Mouse (Mus musculus) frontal cortex, adult 2 months (tissue): ENCODE measurements around the gene Zfp319. TPM values are rescaled to one million over a fixed set of nuclear protein-coding genes. Genes with fewer than 3 reads are reported as not detected.

ENCODE experiments used
- DNase-seq, 2 experiments: peaks; one replicate each; pipeline ENCODE4 v3.0.0; 2022; ENCODE audit warnings: low spot score in 1 of 2; ENCODE audit errors: extremely low spot score in 1 of 2
- polyA plus RNA-seq: library from polyadenylated mRNA; depleted of rRNA; stranded (reverse); fragments of >200 nt; gene quantifications from 2 replicates; pipeline ENCODE4 v1.2.3, GENCODE M21; 2012

Zfp319 gene
- polyA plus RNA-seq, 1 experiment = 10.6 TPM

DNA sequence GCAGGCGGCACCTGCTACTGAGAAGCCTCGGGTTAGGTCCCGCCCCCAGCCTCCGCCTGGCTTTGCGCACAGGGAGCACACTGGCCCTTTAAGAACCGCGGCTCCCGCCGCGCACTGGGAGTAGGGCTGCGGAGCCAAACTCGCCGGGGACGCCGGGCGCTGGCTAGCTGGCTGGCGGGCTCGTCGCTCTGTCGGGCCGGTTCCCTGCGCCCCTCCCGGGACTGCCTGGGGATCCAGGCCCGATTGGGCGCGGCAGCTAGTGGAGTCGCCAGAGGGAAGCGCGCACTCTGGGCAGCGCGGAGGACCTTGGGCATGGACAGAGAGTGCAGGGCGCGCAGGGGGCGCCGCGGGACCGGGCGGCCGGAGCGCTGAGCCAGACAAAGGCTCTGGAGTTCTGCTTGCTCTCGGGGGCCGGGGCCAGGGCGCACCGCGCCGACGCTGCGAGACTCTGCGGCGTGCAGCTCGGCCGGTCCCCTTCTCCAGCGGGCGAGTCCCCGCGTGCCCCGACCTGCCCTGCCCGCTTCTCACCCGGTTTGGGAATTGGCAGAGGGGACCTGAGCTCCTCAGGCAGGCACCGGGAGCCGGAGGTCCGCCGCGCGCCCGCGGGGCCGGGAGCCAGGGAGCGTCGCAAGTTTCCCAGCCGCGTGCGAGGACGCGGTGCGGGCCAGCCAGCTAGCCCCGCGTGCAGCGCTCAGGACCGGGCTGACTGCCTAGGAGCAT lies 20.6 kb upstream of the Zfp319 start, which contains the start of gene Mmp15:
Mmp15 (plus strand) TSS at position 118 of the 720 bp plus-strand sequence.
- peak in 1 of 2 experiments; percentile 66 for DNase-seq

DNA sequence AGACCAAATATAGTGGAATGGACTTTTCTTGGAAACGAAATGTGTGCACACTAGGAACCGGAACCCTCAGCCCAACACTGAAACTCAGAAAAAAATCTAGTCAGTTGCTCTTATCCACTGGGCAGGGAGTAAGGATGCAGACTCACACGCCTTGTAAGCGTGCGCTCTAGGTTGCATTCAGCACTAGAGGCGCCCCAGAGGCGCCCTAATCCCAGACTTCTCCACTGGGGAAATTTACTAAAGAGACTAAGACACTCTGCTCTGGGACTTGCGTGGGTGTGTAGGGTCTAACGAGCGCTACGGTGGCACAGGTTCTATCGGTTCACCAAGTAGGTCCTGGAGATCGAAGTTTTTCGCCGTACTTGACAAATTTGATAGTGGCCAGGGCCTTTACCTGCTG lies 19.7 kb upstream of the Zfp319 start:
- DNase-seq = no peak

DNA sequence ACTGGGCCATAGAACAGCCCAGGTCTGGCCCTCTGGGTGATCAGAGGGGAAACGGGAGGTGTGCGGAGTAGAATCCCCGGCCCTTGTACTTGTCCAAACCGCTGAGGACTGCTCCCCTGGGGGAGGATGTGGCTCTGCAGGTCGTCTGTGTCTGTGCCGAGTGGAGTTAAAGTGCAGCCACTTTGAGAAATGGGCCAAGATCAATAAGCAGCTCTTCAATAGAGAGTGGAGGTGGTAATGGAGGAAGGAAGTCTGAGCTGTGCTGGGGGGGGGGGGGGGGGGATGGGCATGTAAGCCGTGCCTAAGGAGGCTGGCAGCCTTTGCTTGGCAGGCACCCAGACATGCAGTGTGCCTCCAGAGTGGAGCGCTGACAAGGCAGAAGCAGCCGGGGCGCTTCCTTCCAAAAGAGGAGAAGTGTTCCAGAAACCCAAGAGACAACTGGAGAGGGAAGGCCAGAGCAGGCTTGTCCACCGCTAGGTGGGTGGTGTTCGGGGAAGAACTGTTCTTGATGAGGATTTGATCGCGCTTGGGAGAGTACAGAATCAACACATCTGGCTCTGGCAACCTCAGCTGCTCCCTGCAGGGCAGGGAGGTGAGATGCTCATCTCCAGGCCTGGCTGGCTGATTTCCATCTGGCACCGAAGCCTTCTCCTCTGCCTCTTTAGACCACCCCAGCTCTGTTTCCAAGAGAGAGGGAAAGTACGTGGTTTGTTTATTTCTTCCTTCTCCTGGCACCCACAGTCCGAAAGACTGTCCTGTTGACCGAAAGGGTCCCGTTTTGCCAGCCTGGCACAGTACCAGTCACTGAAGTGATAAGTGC lies 17.3 kb upstream of the Zfp319 start:
- DNase-seq = peak; percentile 80 to 88

DNA sequence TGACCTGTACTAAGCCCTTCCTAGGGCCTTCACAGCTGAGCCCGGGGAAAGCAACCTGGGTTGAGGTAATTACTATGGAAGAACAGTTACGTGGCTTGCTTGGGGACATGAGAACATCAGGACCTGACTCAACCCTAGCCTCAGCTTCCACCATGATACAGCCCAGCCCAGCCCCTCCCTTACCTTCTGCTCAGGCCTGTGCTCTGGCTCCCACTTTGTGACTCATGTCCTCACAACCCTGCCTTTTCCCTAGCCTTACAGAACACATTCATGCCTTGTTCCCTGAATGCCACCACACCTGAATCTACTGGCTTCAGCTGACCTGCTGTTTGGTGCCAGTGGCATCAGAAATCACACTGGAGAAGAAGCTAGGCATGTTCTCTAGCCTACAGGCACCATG lies 16.6 kb upstream of the Zfp319 start:
- DNase-seq = no peak

DNA sequence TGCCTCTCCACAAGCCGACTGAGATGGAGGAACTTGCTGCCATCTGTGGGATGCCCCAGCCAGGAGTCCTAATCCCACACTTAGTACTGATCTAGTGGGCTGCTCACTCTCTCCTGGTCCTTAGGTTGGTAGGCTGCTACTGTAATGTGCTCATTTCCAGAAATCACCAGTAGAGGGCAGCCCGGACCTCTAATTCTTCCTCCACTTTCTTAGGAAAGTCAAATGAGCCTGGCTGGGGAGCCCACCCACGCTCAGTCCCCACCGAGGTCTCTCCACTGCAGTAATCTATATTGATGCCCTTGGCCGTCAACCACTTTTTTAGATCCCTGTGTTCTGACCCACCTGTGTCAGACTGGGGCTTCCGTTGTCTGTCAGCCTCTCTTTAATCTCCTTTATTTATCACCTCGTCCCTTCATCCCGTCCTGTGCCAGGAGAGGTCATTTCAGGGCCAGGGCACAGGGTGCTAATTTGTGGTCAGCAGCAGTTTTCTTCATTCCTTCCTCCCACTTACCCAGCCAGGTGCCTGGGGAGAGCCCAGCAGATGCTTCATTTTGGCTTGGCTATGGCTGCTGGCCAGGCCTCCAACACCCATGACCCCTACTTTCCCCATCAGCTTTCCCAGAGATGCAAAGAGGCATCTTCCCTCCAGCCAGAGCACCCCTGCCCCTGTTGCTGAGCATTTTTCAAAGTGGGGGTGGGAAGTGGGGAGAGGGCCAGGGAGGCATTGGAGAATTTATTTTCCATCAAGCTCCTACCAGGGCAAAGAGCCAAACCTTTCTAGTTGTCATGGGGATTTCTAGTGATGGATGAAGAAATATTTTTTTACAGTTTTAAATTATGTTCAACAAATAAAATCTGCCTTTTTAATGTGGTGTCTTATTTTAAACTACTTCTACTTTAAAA lies 15.1 kb upstream of the Zfp319 start:
- DNase-seq = peak; percentile 58 to 91

DNA sequence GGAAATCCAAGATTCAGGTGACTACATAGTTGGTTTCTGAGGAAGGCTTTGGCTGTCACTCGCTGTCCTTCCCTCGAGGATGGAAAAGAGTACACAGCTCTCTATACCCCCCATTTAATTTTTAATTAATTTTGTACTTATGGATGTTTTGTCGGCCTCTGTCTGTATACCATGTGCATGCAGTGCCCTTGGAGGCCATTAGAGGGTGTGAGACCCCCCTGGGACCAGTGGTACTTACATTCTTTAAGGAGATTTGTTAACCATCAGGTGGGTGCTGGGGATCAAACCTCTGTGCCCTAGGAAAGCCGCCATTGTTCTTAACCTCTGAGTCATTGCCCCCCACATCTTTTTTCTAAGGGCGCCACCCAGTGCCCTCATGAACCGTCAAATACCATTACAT lies 12.9 kb upstream of the Zfp319 start:
- no peak for DNase-seq

DNA sequence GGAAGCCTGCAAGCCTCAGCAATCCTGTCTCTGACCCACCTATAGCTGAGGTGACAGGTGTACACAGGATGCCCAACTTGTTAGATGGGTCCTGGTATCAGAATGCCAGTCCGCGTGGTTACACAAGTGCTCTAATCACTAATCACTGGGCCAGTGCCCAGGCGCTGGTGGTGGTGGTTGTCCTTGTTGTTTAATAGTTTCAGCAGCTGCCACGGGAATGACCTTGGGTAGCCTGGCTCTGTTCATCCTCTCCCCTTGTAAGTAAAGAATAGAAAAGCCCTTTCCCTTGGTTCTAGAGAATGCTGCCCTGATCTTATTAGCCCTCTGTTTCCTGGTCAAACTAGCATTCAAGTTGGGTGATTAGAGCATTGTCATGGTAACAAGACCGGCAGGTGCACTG lies 10.0 kb upstream of the Zfp319 start:
- DNase-seq = no peak

DNA sequence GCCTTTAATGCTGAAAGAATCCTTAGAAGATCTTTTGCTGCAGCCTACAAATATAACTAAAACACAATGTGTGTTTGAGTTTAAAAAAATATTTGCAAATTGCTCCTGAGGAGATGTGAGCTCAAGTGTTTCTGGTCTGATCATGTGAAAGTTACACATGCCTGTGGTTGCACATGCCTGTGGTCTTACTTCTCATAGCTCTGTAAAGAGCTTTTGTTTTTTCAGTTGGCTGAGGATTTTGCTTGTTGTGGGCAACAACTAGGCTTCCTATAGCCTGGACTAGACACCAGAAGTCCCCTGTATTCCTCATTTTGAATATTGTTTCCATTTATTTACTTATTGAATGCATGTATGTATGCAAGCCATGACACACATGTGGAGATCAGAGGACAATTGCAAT lies 4.6 kb upstream of the Zfp319 start:
- no peak for DNase-seq

DNA sequence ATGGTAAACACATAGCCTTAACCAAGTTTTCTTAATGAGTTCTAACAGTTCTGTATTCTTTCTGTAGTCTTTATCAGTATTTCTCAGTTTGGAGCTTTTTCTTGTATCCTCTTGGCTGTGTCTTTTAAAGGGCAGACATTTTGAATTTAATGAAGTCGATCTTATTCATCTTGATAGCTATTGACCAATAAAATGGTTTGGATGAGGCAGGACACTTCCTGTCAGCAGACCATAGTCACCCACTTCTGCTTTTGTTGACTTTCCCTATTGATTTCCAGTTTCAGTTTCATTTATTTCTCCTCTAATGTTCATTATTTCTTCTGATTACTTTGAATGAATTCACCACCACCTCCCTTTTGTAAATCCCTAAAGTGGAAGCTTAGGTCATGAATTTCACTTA lies 4.0 kb upstream of the Zfp319 start:
- DNase-seq = no peak

DNA sequence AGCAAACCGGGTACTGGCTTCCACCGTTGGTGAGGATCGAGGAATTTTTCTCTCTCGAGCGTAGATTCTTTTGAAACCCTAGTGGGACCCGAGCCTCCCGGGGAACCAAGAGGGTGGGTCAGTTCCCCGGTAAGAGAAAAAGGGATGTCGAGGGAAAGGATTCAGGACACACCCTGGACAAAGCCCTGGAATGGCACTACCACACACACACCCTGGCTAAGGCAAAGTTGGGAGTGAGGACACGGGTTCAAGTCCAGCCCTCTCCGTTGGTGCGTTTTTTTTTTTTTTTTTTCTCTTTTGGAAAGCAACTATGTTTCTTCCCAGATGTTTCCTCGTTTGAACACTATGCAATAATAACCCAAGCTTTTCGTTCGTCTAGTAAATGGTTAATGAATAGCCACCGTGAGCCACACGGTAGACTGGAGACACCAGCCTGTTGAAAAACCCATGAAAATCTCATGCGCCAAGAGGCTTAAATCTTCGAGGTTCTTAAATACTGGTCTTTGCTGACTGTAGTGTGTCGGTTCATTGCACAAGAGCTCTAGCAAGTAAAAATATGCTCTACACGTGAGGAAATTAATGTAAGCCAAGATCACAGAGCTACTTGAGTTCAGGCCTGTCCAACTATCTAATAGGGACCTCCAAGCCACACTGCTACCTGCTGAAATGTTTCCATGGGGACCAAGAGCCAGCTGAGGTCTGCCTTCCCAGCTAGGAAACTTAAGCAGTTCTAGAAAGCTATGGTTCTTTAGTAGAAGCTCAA lies 868 bp upstream of the Zfp319 start:
- DNase-seq = no peak

DNA sequence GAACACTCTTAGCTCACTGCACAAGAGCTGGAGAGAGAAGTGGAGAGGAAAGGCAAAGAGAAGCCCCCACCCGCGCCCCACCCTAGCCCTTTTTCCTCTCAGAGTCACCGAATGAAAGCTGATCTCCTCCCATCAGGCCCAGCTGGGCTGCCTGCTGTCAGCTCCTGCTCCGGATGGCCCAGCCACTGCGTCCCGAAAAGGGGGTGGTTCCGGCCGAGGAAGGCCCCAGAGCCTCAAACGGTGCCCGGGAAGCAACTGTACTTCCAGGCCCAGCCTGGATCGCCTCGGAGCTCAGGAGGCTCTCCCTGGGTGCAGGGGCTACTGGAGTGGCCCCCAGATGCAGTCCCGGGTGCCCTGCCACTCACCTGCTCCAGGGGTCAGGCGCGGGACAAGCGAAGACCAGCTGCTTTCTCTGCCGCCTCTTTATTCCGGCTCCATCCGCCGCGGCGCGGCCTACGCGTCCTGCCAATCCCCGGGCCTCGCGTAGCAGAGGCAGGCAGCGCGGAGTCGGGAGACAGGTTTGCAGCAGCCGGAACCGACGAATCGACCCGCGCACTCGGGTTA lies 512 bp downstream of the Zfp319 start:
- DNase-seq = peak in 1 of 2 experiments; percentile 33

DNA sequence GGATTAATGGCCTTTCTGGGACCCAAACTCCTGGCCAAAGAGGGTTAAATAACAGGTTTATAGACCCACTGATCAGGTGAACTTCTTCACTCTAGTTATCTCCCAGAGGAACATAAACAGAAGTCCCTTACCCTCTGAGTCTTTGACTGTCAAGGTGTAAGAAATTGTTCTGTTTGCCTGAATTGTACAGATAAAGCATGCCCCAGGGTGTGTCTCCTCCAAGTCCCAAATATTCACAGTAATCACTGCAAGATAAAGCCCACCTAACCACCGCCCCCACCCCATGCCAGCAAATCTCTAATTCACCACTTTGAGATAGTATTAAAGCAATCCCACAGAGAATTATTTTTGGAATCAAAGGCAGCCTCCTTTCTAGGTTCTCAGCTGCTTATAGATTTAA lies 1.4 kb downstream of the Zfp319 start:
- no peak for DNase-seq

DNA sequence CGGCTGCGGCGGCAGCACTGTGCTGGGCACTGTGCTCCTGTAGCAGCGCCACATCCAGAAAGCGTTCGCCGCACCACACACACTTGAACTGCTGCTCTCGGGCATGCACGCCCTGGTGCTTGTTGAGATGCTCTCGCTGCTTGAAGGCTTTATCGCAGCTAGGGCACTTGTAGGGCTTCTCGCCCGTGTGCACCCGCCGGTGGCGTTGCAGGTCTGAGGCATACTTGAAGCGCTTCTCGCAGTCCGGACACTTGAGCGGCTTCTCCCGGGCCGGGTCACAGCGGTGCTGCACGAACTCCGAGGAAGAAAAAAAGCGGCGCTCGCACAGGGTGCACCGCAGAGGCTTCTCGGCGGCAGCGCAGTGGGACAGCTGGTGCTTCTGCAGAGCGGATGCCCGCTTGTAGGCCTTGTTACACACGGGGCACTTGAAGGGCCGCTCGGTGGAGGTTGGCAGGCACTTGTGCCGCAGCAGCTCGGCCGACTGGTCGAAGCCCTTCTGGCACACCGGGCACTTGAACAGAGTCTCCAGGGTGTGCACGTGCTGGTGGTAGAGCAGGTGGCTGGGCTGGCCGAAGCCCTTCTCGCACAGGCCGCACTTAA lies 3.8 kb downstream of the Zfp319 start:
- no peak for DNase-seq

DNA sequence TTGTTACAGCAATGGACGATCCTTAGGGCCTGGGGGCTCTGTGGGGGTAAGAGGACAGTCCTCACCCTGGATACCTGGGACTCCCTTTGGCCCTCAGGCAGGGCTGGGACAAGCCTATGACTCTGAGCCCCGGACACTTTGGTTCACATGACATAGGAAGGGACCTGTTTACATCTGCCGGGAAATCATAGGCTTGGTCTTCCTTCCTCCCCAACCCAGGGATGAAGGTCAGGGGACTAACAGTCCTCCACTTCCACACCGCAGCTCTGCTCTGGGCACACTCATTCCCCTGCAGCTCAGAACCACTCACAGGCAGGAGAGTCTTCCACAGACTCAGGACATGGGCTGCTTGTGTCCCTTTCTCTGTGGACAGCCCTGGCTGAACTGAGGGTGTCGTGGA lies 4.9 kb downstream of the Zfp319 start:
- no peak for DNase-seq

DNA sequence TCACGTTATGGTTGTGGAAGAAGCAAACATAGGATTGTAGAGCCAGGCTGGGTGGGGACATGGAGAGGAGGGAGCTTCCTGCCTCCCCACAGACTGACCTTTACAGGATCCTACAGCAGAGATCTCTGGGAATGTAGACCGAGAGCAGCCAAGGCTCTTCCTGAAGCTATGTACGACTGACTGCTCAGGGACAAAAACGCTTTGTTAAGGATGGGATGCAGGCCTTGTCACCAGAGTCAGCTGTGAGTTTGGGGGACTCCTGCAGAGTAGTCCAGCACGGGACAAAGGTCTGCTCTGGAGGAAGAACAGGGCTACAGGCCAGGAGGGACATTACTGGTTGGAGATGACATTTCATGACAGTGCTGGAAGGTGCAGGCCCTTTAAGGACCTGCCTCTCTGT lies 7.1 kb downstream of the Zfp319 start:
- DNase-seq = no peak

DNA sequence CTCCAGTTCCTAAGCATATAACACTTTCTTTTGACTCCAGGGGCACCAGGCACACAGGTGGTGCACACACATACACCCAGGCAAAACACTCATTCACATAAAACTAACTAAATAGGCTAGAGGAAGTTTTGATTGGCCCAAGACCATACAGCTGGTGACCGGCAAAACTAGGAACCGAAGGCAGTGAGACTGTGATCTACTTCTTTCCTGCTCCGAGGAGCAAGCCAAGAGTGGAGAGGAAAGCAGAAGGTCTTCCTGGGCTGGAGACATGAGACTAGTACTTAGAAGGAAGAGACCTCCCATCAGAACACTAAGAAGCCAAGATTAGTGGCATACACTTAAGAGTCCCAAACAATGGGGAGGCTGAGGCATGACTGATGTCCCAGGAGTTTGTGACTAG lies 8.5 kb downstream of the Zfp319 start:
- DNase-seq = no peak

DNA sequence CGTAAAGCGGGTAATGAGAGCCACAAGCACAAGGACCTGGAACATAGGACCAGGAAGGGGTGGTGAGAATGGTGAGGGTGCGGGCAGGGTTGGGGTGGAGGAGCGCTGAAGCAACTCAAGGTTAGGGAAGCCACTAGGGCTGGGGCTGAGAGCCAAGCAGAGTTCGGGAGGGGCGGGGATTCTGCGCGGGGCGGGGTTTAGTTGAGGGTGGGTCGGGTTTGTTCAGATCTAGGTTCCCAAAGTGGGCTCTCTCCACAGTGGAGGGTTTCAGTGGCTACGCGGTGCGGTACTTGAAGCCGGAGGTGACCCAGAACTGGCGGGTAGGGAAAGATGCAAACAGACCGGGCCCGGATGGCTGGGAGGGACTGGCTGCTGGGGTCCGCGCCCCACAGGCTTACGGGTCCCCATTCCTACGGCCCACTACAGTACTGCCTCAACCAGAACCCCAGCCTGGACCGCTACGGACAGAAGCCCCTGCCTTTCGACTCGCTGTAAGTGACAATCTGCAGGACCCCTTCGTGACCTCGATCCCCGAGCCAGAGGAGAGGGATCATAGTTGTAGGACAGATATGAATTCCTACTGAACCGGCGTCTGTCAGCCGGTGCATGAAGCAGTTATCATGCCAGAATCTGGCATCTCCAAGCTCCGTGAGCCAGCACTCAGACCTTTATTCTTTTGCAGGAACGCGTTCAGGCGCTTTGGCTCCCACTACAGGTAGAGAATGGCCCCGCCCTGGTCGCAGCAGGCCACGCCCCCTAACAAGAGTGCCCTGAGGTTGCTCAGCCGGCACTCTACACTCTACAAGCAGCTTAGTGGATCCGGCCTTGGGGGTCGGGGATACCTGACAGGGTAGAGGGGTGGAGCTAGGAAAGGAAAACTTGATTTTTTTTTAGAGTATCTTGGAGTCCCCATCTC lies 11.3 kb downstream of the Zfp319 start:
- peak in 1 of 2 experiments; percentile 31 for DNase-seq

DNA sequence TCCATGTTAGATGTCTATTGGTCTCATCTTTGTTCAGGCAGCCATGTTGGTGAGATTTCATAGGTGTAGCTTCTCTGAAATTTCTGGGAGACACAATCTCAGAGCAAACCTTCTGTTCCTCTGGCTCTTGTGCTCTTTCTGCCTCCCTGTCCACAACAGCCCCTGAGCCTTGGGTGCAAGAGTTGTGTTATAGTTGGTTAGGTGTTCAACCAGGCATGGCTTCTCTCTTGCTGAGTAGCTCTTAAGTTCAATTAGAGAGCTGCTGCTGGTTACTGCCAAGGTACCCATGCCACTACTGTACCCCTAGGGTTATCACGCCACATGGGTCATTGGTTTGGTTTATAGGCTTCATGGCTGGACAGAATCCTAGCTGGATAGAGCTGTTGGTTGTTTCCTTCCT lies 16.4 kb downstream of the Zfp319 start:
- no peak for DNase-seq

DNA sequence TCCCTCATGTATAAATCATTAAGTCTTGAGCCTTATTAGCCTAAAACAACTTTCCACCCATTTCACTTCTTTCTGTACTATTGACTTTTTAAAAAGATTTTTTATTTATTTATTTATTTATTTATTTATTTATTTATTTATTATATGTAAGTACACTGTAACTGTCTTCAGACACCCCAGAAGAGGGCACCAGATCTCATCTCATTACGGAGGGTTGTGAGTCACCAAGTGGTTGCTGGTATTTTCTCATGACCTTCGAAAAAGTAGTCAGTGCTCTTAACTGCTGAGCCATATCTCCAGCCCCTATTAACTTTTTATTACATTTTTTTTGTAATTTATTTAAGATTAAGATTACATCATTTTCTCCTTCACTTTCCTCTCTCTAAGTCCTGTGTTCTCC lies 17.0 kb downstream of the Zfp319 start:
- DNase-seq = no peak
